ENCODE assay signal across 10 mouse cellular contexts in genomic region chr6:78331919-78332569, GRCm38 (mm10). TPM values are rescaled to one million over a fixed set of nuclear protein-coding genes. Genes with fewer than 3 reads are reported as not detected.
A peak's percentile ranks its signal among the peaks of the same experiment; 100 is the strongest.
DNase-seq lines count a peak whose midpoint lies in the region; ATAC-seq lines count a peak whose summit lies in the region.
"Had no signal": no experiment of that assay in that cellular context is flagged by ENCODE, and none has a peak within 500 bp of the region (broad histone marks: within the 10 kb centered on the region; RNA-seq: fewer than 3 reads in every experiment).

No protein-coding gene starts in this region.

- no peak overlapping the region for H3K4me2 ChIP-seq in hindbrain, embryonic 15.5 days
- H3K4me2 ChIP-seq: embryonic facial prominence, embryonic 12.5 days had no signal

- no peak overlapping the region for H3K27ac ChIP-seq in hindbrain, embryonic 15.5 days (replicated peaks)
- H3K27ac ChIP-seq: embryonic facial prominence, embryonic 12.5 days had no signal

- no peaks in the 10 kb centered on the region for H3K4me1 ChIP-seq in hindbrain, embryonic 15.5 days (replicated peaks)
- H3K4me1 ChIP-seq: embryonic facial prominence, embryonic 12.5 days had no signal

- DNase-seq in frontal cortex, postnatal 14 days (ENCODE audit: low spot score in 2 of 2), result no peak
- DNase-seq in right cerebral cortex, adult 18-20 months, result peak; percentile 10
- DNase-seq in right cerebral cortex, postnatal 14 days, result no peak
- peak; percentile 48 for DNase-seq in retina, postnatal 1 day
- no peak for DNase-seq in urinary bladder, adult 18-20 months (ENCODE audit: low spot score in 2 of 2)
- DNase-seq in lung, postnatal 36 days, result no peak

- H3K4me3 ChIP-seq in hindbrain, embryonic 15.5 days, result no peak overlapping the region
- H3K4me3 ChIP-seq: embryonic facial prominence, embryonic 12.5 days had no signal

- H3K27me3 ChIP-seq in hindbrain, embryonic 15.5 days, result no peaks in the 10 kb centered on the region
- H3K27me3 ChIP-seq: embryonic facial prominence, embryonic 12.5 days had no signal

- no peaks in the 10 kb centered on the region for H3K9me3 ChIP-seq in hindbrain, embryonic 15.5 days
- H3K9me3 ChIP-seq: embryonic facial prominence, embryonic 12.5 days had no signal

- peak; percentile 74 for ATAC-seq in frontal cortex, adult (ENCODE audit: low TSS enrichment)
- ATAC-seq in hindbrain, embryonic 15.5 days (ENCODE audit: low FRiP score, low read depth), result peak; percentile 56; the same call in 1 of the 2 replicates

- WGBS in hindbrain, embryonic 15.5 days, result 38% methylated on average over 7 of the region's 7 CpGs

- no peaks in the 10 kb centered on the region for H3K36me3 ChIP-seq in hindbrain, embryonic 15.5 days
- H3K36me3 ChIP-seq: embryonic facial prominence, embryonic 12.5 days had no signal

- no peak overlapping the region for H3K9ac ChIP-seq in hindbrain, embryonic 15.5 days
- H3K9ac ChIP-seq: embryonic facial prominence, embryonic 12.5 days had no signal

RNA-seq across cellular contexts. Expression of gene Reg3b, which starts 38.4 kb away (rescaled TPM):
- polyA plus RNA-seq in hindbrain, embryonic 15.5 days (2015; fragmentation: Nextera tagmentation; extraction: Ambion mirVana), result 3.6 and 7.4 TPM in 2 replicates
- polyA plus RNA-seq: embryonic facial prominence, embryonic 12.5 days; kidney, embryonic 16.5 days had no signal

RNA-seq across cellular contexts. Expression of gene Reg3d, which starts 46.6 kb away (rescaled TPM):
- not detected in 2 replicates for polyA plus RNA-seq in hindbrain, embryonic 15.5 days (2015; fragmentation: Nextera tagmentation; extraction: Ambion mirVana)
- polyA plus RNA-seq: embryonic facial prominence, embryonic 12.5 days; kidney, embryonic 16.5 days had no signal

RNA-seq across cellular contexts. Expression of gene Reg3a, which starts 48.5 kb away (rescaled TPM):
- polyA plus RNA-seq in hindbrain, embryonic 15.5 days (2015; fragmentation: Nextera tagmentation; extraction: Ambion mirVana), result not detected in 2 replicates
- polyA plus RNA-seq: embryonic facial prominence, embryonic 12.5 days; kidney, embryonic 16.5 days had no signal

Comparison
In these comparisons a context has a peak if more than half of its experiments do, and no peak if none do; other contexts are left out.
1. DNase-seq: peak in right cerebral cortex, adult 18-20 months (single experiment) and retina, postnatal 1 day (single experiment); none in frontal cortex, postnatal 14 days (0 of 2), right cerebral cortex, postnatal 14 days (single experiment), urinary bladder, adult 18-20 months (0 of 2) and lung, postnatal 36 days (single experiment).